Mouse (Mus musculus): ENCODE measurements around the gene Rad9b. TPM values are rescaled to one million over a fixed set of nuclear protein-coding genes. Genes with fewer than 3 reads are reported as not detected.

The Rad9b gene
- 6.1 TPM for polyA plus RNA-seq (2014; fragmentation: Illumina TruSeq; extraction: RNeasy Lipid Tissue Mini Kit (QIAGEN cat#74804); ENCODE audit: low read depth, low replicate concordance)

DNA sequence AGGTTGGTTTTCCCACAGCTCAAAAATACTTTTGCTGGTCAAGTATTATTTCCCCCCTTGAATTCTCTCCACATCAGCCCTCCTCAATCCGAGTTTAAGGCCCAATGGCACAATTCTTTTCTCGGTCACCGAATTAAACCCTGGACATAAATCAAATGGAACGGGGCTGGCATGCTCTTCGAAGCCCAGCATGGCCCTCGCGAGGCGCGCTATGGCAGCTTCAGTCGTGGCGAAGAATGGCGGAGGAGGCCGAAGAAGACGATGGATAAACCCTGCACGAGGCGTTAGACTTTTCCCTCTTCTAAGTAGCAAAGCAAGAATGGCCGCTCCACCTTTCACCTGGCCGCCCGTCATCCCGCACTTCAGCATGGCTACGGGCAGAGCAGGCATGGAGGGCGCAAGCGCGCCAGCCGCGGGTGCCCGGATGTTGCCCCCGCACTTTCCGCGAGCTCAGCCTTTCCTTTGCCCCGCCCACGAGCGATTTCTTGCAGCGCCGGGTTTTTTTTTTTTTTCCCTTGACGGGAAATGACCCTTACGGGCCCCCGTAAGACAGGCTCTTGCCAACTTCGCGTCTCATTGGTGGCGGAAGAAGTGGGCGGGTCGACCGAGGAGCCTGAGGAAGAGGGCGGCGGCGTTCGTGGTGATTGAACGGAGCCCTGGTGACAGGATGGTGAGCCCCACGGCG, at the start of gene Rad9b, which contains the start of gene Vps29:
Rad9b (minus strand) TSS at position 427 of the 685 bp plus-strand sequence.
Vps29 (plus strand) TSS at position 563 of the 685 bp plus-strand sequence.

DNA sequence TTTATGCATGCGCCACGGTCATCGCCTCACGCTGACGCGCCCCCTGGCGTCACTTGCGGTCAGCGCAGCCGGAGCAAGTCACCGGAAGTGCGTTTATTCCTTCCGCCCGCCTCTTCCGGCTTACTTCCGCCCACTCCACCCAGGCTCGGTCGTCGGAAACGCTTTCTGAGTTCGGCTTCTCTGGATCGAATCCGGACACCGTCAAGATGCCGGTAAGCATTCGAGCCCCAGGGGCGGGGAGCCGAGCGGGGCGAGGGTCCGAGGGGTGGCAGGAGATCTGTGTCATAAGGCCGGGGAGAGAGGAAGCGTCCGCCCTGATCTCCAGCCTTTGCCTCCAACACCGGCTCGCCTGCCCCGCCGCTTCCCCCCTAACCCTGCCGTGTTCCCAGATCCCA, 37.8 kb upstream of the Rad9b start, which contains the start of gene Arpc3:
Arpc3 (plus strand) TSS at position 93 of the 395 bp plus-strand sequence.

DNA sequence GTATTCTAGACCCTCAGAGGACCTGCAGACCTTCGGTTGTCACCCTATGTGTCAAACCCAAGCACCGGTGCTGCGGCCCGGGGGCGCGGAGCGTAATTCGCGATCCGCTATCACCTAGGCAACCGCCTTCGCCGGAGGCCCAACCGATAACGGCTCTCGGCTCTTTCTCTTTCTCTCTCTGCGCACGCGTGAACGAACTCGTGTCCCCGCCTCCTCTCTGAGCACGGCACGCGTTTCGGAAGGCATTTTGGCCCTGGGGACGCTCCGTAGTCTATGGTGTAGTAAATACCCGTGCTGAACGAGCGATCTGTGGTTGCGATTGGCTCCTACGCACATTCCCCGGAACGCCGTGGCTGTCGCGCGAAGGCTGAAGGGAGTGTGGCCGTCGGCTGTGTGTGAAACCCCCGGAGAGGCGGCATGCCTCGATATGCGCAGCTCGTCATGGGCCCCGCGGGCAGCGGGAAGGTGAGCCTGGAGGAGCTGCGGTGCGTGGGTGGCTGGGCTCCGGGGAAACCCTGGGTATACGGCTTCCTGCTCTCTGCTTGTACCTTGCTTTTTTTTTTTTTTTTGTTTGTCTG, 18.2 kb upstream of the Rad9b start, which contains the start of gene Fam216a:
Fam216a (minus strand) TSS at position 173 of the 578 bp plus-strand sequence.

DNA sequence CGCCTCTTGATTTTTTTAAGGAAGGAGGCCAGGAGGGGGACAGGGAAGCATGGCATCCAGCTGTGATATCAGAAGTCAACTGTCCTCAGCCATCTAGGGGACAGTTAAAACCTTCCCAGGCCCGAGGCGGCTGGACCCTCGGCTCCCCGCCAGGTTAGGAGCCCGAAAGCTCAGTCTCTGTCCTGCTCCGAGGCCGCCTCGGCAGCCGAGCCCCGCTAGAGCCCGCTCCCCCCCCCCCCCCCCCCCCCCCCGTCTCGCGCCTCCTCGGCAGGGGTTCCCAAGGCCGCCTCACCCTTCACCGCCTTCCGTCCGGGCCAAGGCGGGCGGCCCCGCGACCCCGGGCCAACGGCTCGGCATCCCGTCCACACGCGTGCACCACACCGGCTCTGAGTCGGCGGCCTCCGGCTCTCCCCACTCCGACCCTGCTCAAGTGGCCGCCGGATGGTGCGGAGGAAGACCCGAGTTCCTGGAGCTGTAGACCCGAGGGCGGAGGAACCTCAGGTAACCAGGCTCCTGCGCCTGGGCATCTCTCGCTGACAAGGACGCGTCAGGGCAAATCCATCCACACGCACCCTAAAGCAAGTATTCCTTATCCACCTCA, 17.7 kb upstream of the Rad9b start, which contains the start of gene Gpn3:
Gpn3 (plus strand) TSS at position 286 of the 601 bp plus-strand sequence.

DNA sequence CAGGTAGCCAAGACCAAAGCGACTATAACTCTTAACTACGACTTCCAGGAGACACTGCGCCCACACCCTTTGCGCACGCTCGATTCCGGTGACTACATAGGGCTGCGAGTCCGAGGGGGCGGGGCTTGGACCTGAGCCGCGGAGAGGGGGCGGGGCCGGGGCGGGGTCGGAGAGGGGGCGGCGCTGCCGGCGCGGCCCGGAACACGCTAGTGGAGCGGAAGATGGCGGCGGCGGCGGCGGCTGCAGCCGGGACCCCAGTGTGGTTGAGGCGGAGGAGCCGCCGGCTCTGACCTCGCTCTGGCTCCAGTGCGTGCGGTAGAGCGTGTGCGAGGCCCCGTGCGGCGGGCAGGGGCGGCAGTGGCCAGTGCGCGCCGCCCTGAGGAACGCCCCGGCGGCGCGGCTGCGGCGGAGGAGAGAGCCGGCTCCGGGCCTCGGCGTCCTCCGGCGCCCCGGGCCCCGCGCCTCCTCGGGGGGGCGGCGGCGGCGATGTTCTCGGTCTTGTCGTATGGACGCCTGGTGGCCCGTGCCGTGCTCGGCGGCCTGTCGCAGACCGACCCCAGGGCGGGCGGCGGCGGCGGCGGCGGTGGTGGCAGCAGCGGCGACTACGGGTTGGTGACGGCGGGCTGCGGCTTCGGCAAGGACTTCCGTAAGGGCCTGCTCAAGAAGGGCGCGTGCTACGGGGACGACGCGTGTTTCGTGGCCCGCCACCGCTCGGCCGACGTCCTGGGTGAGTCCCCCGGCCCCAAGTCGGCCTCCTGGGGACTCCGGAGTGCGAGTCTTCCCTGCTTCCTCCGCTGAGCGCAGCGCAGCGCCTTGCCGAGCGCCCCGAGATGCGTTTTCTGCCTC, 69.6 kb downstream of the Rad9b start, which contains the start of gene Pptc7:
Pptc7 (plus strand) TSS at position 183 of the 846 bp plus-strand sequence.

Other genes with a start within 250 kb of the Rad9b start
- not detected for gene Ccdc63, start 213.4 kb downstream of the Rad9b start, polyA plus RNA-seq (2014; fragmentation: Illumina TruSeq; extraction: RNeasy Lipid Tissue Mini Kit (QIAGEN cat#74804); ENCODE audit: low read depth, low replicate concordance)
- 331 TPM for gene Ppp1cc, start 196.0 kb downstream of the Rad9b start, polyA plus RNA-seq (2014; fragmentation: Illumina TruSeq; extraction: RNeasy Lipid Tissue Mini Kit (QIAGEN cat#74804); ENCODE audit: low read depth, low replicate concordance)
- 0.20 TPM for gene Hvcn1, start 147.4 kb downstream of the Rad9b start, polyA plus RNA-seq (2014; fragmentation: Illumina TruSeq; extraction: RNeasy Lipid Tissue Mini Kit (QIAGEN cat#74804); ENCODE audit: low read depth, low replicate concordance)
- 1.4 TPM for gene Tctn1, start 89.8 kb downstream of the Rad9b start, polyA plus RNA-seq (2014; fragmentation: Illumina TruSeq; extraction: RNeasy Lipid Tissue Mini Kit (QIAGEN cat#74804); ENCODE audit: low read depth, low replicate concordance)
- gene Pptc7, start 69.9 kb downstream of the Rad9b start, polyA plus RNA-seq (2014; fragmentation: Illumina TruSeq; extraction: RNeasy Lipid Tissue Mini Kit (QIAGEN cat#74804); ENCODE audit: low read depth, low replicate concordance): 37.2 TPM
- 277 TPM for gene Vps29, start 136 bp upstream of the Rad9b start, polyA plus RNA-seq (2014; fragmentation: Illumina TruSeq; extraction: RNeasy Lipid Tissue Mini Kit (QIAGEN cat#74804); ENCODE audit: low read depth, low replicate concordance)
- gene Gpn3, start 17.6 kb upstream of the Rad9b start, polyA plus RNA-seq (2014; fragmentation: Illumina TruSeq; extraction: RNeasy Lipid Tissue Mini Kit (QIAGEN cat#74804); ENCODE audit: low read depth, low replicate concordance): 21.1 TPM
- gene Fam216a, start 18.1 kb upstream of the Rad9b start, polyA plus RNA-seq (2014; fragmentation: Illumina TruSeq; extraction: RNeasy Lipid Tissue Mini Kit (QIAGEN cat#74804); ENCODE audit: low read depth, low replicate concordance): 10.6 TPM
- gene Arpc3, start 37.6 kb upstream of the Rad9b start, polyA plus RNA-seq (2014; fragmentation: Illumina TruSeq; extraction: RNeasy Lipid Tissue Mini Kit (QIAGEN cat#74804); ENCODE audit: low read depth, low replicate concordance): 125 TPM
- gene Anapc7, start 67.5 kb upstream of the Rad9b start, polyA plus RNA-seq (2014; fragmentation: Illumina TruSeq; extraction: RNeasy Lipid Tissue Mini Kit (QIAGEN cat#74804); ENCODE audit: low read depth, low replicate concordance): 7.4 TPM
- 386 TPM for gene Atp2a2, start 148.0 kb upstream of the Rad9b start, polyA plus RNA-seq (2014; fragmentation: Illumina TruSeq; extraction: RNeasy Lipid Tissue Mini Kit (QIAGEN cat#74804); ENCODE audit: low read depth, low replicate concordance)